Mouse (Mus musculus) gastrocnemius, adult 2 months (tissue): Measurements from ENCODE around the gene Atp2a2. TPM values are rescaled to one million over a fixed set of nuclear protein-coding genes. Genes with fewer than 3 reads are reported as not detected.

Source experiments
- DNase-seq: peaks from one replicate; pipeline ENCODE4 v3.0.0; 2022
- H3K27ac ChIP-seq: fragments of 200-600 bp; 2 replicates; pipeline ENCODE4 v1.8.1; 2022; ENCODE audit warnings: mild to moderate bottlenecking
- H3K4me3 ChIP-seq: fragments of 200-600 bp; 2 replicates; pipeline ENCODE4 v1.8.1; 2022; ENCODE audit warnings: mild to moderate bottlenecking, moderate library complexity
- CTCF ChIP-seq: fragments of 200-600 bp; IDR thresholded peaks from 2 replicates; pipeline ENCODE4 v1.8.1; 2022; ENCODE audit warnings: antibody characterized with exemption, mild to moderate bottlenecking, moderate library complexity
- intact Hi-C: fragments of 180-260 bp; cut with DNase I; formaldehyde crosslinking; loops from one replicate; pipeline ENCODE4 v1.15.1; 2025
- total RNA-seq, 2 experiments: library from RNA; stranded (reverse); gene quantifications; 2 replicates each; pipeline ENCODE4 v1.2.3; 2021

Gene Atp2a2
- total RNA-seq, 2 experiments from 2014 or later, result 387 to 963 TPM

DNA sequence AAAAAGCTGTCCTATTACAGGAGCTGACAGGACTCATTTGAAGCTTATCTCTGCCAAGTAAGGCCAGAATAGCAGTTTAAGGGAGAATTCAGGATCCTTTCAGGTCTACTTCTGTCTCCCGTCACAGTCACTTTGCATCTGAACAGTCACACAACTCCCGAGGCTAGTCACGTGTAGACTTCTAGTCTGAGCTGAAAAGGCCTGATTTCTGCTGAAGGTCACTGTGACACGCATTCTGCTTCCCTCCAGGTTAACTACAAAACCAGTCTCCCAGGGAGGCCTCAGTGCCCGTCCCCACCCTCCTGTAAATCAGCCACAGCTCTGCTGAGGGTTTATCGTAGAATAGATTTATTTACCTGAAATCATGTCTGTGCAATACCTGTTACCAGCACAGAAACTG, 48.8 kb downstream of the Atp2a2 start:
- Histone ChIP-seq H3K27ac (no peak overlapping the region), H3K4me3 (no peak overlapping the region)
- no peak for TF ChIP-seq CTCF
- no peak for DNase-seq
- intact Hi-C loops, result no loop called here

DNA sequence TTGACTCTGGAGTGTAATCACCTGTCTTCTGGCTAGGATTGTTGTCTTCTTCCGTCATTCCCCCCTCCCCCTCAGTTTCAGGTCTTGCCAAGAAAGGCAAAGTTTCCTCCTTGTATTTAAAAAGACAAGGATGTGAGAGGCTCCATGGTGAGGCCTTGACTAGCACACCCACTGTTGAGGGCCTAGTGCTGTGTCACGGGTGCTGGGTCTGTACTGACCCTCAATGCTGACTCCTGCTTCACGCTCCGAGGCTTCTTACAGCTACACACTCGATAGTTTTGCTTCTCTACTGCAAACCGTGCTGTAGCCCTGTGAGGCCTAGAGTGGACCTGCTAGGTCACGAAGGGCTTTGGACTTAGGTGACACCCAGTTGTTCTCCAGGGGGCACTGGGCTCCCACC, 49.8 kb downstream of the Atp2a2 start:
- intact Hi-C loops, result no loop called here
- no peak for TF ChIP-seq CTCF
- no peak overlapping the region for H3K27ac ChIP-seq
- H3K4me3 ChIP-seq, result no peak overlapping the region
- no peak for DNase-seq

DNA sequence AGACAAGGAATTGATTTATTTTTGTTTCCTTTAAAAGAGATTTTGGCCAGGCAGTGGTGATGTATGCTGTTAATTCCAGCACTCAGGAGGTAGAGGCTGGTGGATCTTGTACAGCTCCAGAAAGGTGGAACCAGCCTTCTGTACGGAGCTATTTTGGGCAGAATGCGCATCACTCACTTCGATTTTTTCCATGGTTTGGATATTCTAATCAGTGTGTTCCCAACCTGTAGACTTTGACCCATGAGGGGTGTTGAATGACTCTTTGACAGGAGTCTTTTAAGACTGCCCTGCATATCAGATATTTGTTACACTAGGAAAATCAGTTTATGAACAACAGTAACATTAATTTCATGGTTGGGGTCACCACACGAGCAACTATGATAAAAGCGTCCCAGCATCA, 50.7 kb downstream of the Atp2a2 start:
- Histone ChIP-seq H3K4me3 (no peak overlapping the region), H3K27ac (no peak overlapping the region)
- no peak for TF ChIP-seq CTCF
- intact Hi-C loops, result no loop called here
- DNase-seq, result no peak

- no peak for DNase-seq
- Histone ChIP-seq H3K27ac (no peak overlapping the region), H3K4me3 (no peak overlapping the region)
- TF ChIP-seq CTCF, result no peak
- intact Hi-C loops, result no loop called here
These were observed 51.1 kb downstream of the Atp2a2 start for GRCm38 (mm10) chr5:122450913-122451317.

DNA sequence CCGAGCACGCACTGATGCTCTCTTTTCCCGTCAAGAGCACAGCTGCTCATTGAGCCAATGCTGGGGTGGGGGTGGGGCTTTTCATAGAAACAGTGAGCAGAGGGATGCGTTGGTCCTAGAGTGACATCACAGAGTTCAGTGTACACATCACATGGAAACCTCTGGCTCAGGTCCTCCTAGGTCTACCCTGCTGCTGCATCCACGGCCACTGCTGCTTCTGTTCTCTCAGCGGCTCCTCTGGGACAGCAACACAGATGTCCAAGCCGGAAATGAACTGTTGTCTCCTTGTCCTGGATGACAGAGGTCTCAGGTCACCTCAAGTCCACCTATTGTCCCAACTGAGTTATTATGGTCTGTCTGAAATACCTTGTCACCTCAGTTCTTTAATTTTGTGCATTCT, 52.1 kb downstream of the Atp2a2 start:
- no peak for DNase-seq
- no peak for TF ChIP-seq CTCF
- Histone ChIP-seq H3K4me3 (no peak overlapping the region), H3K27ac (no peak overlapping the region)
- intact Hi-C loops, result no loop called here

- H3K27ac ChIP-seq, result no peak overlapping the region
- H3K4me3 ChIP-seq, result no peak overlapping the region
- TF ChIP-seq CTCF, result no peak
- intact Hi-C loops, result no loop called here
- DNase-seq, result no peak
These were observed 53.2 kb downstream of the Atp2a2 start for GRCm38 (mm10) chr5:122448869-122449268.

DNA sequence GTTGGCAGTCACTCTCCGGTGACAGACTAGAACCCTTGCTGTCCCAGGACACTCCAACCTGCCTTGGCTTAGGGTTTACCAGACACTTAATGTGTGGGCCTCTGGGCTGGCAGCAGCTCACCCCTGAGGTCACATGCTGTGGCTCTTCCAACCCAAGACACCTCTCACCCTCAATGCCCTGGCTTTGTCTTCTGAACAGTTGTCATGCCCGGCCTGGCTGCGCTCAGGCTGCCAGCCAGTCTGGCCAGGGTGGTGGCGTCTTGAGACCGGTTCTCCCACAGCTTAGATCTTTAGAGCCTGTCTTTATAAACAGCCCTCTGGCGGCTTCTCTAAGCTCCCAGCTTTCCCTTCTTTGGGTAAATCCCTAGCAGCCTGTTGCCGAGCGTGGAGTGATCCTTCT, 54.2 kb downstream of the Atp2a2 start:
- no peak for TF ChIP-seq CTCF
- no peak overlapping the region for H3K27ac ChIP-seq
- H3K4me3 ChIP-seq, result no peak overlapping the region
- DNase-seq, result no peak
- intact Hi-C loops, result no loop called here

- Histone ChIP-seq H3K4me3 (no peak overlapping the region), H3K27ac (no peak overlapping the region)
- no peak for TF ChIP-seq CTCF
- no peak for DNase-seq
- intact Hi-C loops, result no loop called here
These were observed 56.9 kb downstream of the Atp2a2 start for GRCm38 (mm10) chr5:122445051-122445610.

- Histone ChIP-seq H3K4me3 (no peak overlapping the region), H3K27ac (no peak overlapping the region)
- DNase-seq, result no peak
- no peak for TF ChIP-seq CTCF
- intact Hi-C loops, result no loop called here
These were observed 57.5 kb downstream of the Atp2a2 start for GRCm38 (mm10) chr5:122444492-122444891.

- H3K27ac ChIP-seq, result peak overlapping the region; percentile 85
- no peak for TF ChIP-seq CTCF
- no peak for DNase-seq
These were observed 61.9 kb downstream of the Atp2a2 start for GRCm38 (mm10) chr5:122440095-122440630.

DNA sequence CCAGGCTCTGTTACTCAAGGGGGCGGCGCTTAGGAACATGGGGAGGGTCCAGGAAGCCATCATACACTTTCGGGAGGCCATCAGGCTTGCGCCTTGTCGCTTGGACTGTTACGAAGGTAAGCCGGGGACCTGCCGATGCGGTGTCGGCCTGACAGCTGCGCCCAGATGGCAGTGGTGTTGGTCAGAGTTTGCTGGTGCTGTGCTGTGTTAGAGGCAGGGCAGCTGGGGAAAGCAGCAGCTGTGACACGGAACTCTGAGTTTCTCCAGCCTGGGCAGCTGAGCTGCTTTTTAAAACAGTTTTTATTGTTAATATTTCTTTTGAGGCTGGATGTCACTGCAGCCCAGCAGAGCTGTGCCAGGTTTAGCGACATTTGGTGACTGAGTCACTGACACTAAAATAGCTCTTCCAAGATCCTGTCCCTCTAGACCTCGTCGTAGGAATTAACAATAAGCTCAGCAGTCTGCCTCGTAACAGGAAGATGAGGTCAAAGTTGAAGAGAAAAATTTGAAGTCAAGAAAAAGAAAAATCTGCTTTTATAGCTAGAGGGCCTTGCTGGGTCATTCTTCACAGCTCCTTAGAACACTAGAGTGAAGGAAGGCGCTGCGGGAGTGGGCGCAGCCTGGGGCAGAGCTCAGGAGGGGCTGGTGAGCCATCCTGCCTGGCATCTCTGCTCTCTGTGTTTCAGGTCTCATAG, 62.5 kb downstream of the Atp2a2 start:
- peak overlapping the region; percentile 42 for H3K4me3 ChIP-seq
- TF ChIP-seq CTCF, result no peak
- intact Hi-C loops, result no loop called here
- H3K27ac ChIP-seq, result peak overlapping the region; percentile 85
- DNase-seq, result no peak

More at GRCm38 (mm10) chr5:122440095-122440630, 61.9 kb downstream of the Atp2a2 start:
- intact Hi-C loops, result no loop called here
- peak overlapping the region; percentile 35 for H3K4me3 ChIP-seq

GRCm38 (mm10) chr5:122434541-122434940, 67.5 kb downstream of the Atp2a2 start:
- peak; percentile 26; the same call in 1 of the 2 replicates for TF ChIP-seq CTCF
- no peak for DNase-seq
- no peak overlapping the region for H3K27ac ChIP-seq
- no peak overlapping the region for H3K4me3 ChIP-seq
- intact Hi-C loops, result no loop called here

GRCm38 (mm10) chr5:122431221-122431620, 70.8 kb downstream of the Atp2a2 start:
- intact Hi-C loops, result no loop called here
- no peak for DNase-seq
- no peak overlapping the region for H3K4me3 ChIP-seq
- no peak for TF ChIP-seq CTCF
- no peak overlapping the region for H3K27ac ChIP-seq
